Comparison of ENCODE assay signal across 14 mouse cellular contexts in genomic region chr16:24326046-24326445, GRCm38 (mm10).
DNase-seq lines count a peak whose midpoint lies in the region; ATAC-seq and TF ChIP-seq lines count a peak whose summit lies in the region.
"Had no signal": no experiment of that assay in that cellular context is flagged by ENCODE, and none has a peak within 500 bp of the region (broad histone marks: within the 10 kb centered on the region; RNA-seq: fewer than 3 reads in every experiment).

No protein-coding gene starts in this region.

- peak; percentile 80 for DNase-seq in heart, adult 8-10 months (ENCODE audit: low spot score)
- DNase-seq in heart, embryonic 10.5 days (ENCODE audit: low spot score), result no peak
- DNase-seq in lung, postnatal 36 days, result peak; percentile 43
- DNase-seq in lung, postnatal 0 days (ENCODE audit: low spot score), result no peak
- DNase-seq in heart, postnatal 14 days, result peak; percentile 47 to 53
- peak; percentile 73 for DNase-seq in skeletal muscle tissue, adult 2 months (ENCODE audit: low read depth, low spot score)
- DNase-seq in forebrain, embryonic 14.5 days (ENCODE audit: low spot score), result no peak
- DNase-seq: cerebellum, adult 11 months; thymus, postnatal 25 days had no signal

- TF ChIP-seq EP300 in lung, postnatal 0 days (IDR thresholded peaks at IDR 0.05), result no peak

- no peak overlapping the region for H3K9ac ChIP-seq in lung, postnatal 0 days (replicated peaks; ENCODE audit: low read depth)
- no peak overlapping the region for H3K9ac ChIP-seq in forebrain, embryonic 14.5 days (ENCODE audit: low read length)
- H3K9ac ChIP-seq: embryonic facial prominence, embryonic 13.5 days; hindbrain, embryonic 15.5 days; liver, embryonic 14.5 days; neural tube, embryonic 12.5 days had no signal

- no peaks in the 10 kb centered on the region for H3K27me3 ChIP-seq in heart, embryonic 10.5 days (ENCODE audit: insufficient read depth, poor library complexity, severe bottlenecking)
- H3K27me3 ChIP-seq in lung, postnatal 0 days (replicated peaks; ENCODE audit: insufficient read depth, low read length), result no peaks in the 10 kb centered on the region
- H3K27me3 ChIP-seq in forebrain, embryonic 14.5 days (replicated peaks; ENCODE audit: control insufficient read depth, insufficient read depth, low read length), result no peaks in the 10 kb centered on the region
- H3K27me3 ChIP-seq: embryonic facial prominence, embryonic 13.5 days; hindbrain, embryonic 15.5 days; neural tube, embryonic 12.5 days had no signal

- intact Hi-C loops in heart, postnatal 14 days (cut with DNase I), result no loop called here

- no peak overlapping the region for H3K4me3 ChIP-seq in heart, embryonic 10.5 days
- no peak overlapping the region for H3K4me3 ChIP-seq in lung, postnatal 0 days (ENCODE audit: low read depth, low read length)
- no peak overlapping the region for H3K4me3 ChIP-seq in forebrain, embryonic 14.5 days (ENCODE audit: low read depth, low read length)
- H3K4me3 ChIP-seq: embryonic facial prominence, embryonic 13.5 days; hindbrain, embryonic 15.5 days; midbrain, embryonic 10.5 days; neural tube, embryonic 12.5 days had no signal

- no peaks in the 10 kb centered on the region for H3K36me3 ChIP-seq in heart, embryonic 10.5 days
- no peaks in the 10 kb centered on the region for H3K36me3 ChIP-seq in lung, postnatal 0 days (ENCODE audit: insufficient read depth, low read length)
- H3K36me3 ChIP-seq in forebrain, embryonic 14.5 days (ENCODE audit: control insufficient read depth, insufficient read depth, low read length), result no peaks in the 10 kb centered on the region
- H3K36me3 ChIP-seq: embryonic facial prominence, embryonic 13.5 days; hindbrain, embryonic 15.5 days; midbrain, embryonic 10.5 days; neural tube, embryonic 12.5 days had no signal

- ATAC-seq in lung, postnatal 0 days, result no peak
- ATAC-seq in forebrain, embryonic 14.5 days, result no peak

- H3K4me2 ChIP-seq in lung, postnatal 0 days (replicated peaks; ENCODE audit: low read depth, low read length), result no peak overlapping the region
- no peak overlapping the region for H3K4me2 ChIP-seq in forebrain, embryonic 14.5 days (ENCODE audit: low read length)
- H3K4me2 ChIP-seq: embryonic facial prominence, embryonic 13.5 days; hindbrain, embryonic 15.5 days; neural tube, embryonic 12.5 days had no signal

- no peaks in the 10 kb centered on the region for H3K4me1 ChIP-seq in heart, embryonic 10.5 days
- no peaks in the 10 kb centered on the region for H3K4me1 ChIP-seq in lung, postnatal 0 days (ENCODE audit: insufficient read depth, low read depth, low read length)
- no peaks in the 10 kb centered on the region for H3K4me1 ChIP-seq in forebrain, embryonic 14.5 days (ENCODE audit: control insufficient read depth, insufficient read depth, low read length)
- H3K4me1 ChIP-seq: embryonic facial prominence, embryonic 13.5 days; hindbrain, embryonic 15.5 days; midbrain, embryonic 10.5 days; neural tube, embryonic 12.5 days had no signal

- no peak for TF ChIP-seq CTCF in lung, postnatal 0 days (IDR thresholded peaks at IDR 0.05)

- no peak overlapping the region for H3K27ac ChIP-seq in heart, embryonic 10.5 days
- H3K27ac ChIP-seq in lung, postnatal 0 days (ENCODE audit: low read length), result no peak overlapping the region
- H3K27ac ChIP-seq in forebrain, embryonic 14.5 days (ENCODE audit: low read depth, low read length), result no peak overlapping the region
- H3K27ac ChIP-seq: embryonic facial prominence, embryonic 13.5 days; hindbrain, embryonic 15.5 days; liver, embryonic 14.5 days; midbrain, embryonic 10.5 days; neural tube, embryonic 12.5 days had no signal

- WGBS in heart, embryonic 10.5 days, result 84% methylated on average over 5 of the region's 5 CpGs
- WGBS in lung, postnatal 0 days, result 81% methylated on average over 5 of the region's 5 CpGs
- WGBS in forebrain, embryonic 14.5 days, result 90% methylated on average over 5 of the region's 5 CpGs

- H3K9me3 ChIP-seq in heart, embryonic 10.5 days, result no peaks in the 10 kb centered on the region
- H3K9me3 ChIP-seq in lung, postnatal 0 days (ENCODE audit: low read length), result no peaks in the 10 kb centered on the region
- H3K9me3 ChIP-seq in forebrain, embryonic 14.5 days (replicated peaks; ENCODE audit: control insufficient read depth, low read length), result no peaks in the 10 kb centered on the region
- H3K9me3 ChIP-seq: embryonic facial prominence, embryonic 13.5 days; hindbrain, embryonic 15.5 days; midbrain, embryonic 10.5 days; neural tube, embryonic 12.5 days had no signal

Comparison
In these comparisons a context has a peak if more than half of its experiments do, and no peak if none do; other contexts are left out.
1. DNase-seq: peak in heart, adult 8-10 months (single experiment), lung, postnatal 36 days (single experiment), heart, postnatal 14 days (2 of 2) and skeletal muscle tissue, adult 2 months (single experiment); none in heart, embryonic 10.5 days (single experiment), lung, postnatal 0 days (single experiment) and forebrain, embryonic 14.5 days (single experiment).